Mouse (Mus musculus) myocyte (in vitro differentiated cells): Measurements from ENCODE around the gene Rmi2.

Experiments used
- POLR2A ChIP-seq: IDR thresholded peaks from one replicate; pipeline ENCODE4 v1.6.1; 2011; ENCODE audit warnings: low read depth, mild to moderate bottlenecking, control low read depth, moderate library complexity; ENCODE audit not compliant: insufficient read length
- TCF12 ChIP-seq: IDR thresholded peaks from one replicate; pipeline ENCODE4 v1.6.1; 2011; ENCODE audit warnings: mild to moderate bottlenecking, control low read depth; ENCODE audit not compliant: poor library complexity, insufficient read depth, severe bottlenecking

DNA sequence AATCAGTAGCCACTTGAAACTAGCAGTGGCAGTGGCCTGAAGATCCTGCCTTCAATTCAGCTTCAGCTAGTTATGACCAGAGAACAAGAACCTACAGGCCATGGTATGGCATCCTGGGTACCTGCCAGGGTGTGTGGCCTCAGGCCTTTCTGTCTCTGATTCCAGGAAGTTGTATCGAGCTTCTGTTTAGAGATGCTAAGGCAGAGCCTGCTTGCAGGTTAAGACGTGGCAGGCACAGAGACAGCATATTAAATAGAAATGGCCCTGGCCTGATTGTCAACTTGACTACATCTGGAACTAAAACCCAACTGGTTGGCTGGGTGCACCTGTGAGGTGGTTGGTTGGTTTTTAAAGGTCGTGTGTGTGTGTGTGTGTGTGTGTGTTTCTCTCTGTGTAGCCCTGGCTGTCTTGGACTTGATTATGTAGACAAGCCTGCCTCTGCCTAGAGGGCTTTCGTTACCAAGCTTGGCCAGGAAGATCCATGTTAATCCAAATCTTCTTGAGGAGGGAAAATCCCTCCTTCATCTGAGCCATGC is 38.0 kb downstream of the Rmi2 start:
- TF ChIP-seq POLR2A, result no peak
- no peak for TF ChIP-seq TCF12
